Mouse (Mus musculus) adrenal gland, adult 2 months (tissue): ENCODE measurements at regions not wholly inside any gene's neighbourhood (a gene's known extent, or its start where the extent isn't known, plus 50 kb on each side); places are given as distances from the start of the nearest gene placed in this dataset.
A peak's percentile ranks its signal among the peaks of the same experiment; 100 is the strongest.

ENCODE experiments used
- DNase-seq: peaks from one replicate; pipeline ENCODE4 v3.0.0; 2021

DNA sequence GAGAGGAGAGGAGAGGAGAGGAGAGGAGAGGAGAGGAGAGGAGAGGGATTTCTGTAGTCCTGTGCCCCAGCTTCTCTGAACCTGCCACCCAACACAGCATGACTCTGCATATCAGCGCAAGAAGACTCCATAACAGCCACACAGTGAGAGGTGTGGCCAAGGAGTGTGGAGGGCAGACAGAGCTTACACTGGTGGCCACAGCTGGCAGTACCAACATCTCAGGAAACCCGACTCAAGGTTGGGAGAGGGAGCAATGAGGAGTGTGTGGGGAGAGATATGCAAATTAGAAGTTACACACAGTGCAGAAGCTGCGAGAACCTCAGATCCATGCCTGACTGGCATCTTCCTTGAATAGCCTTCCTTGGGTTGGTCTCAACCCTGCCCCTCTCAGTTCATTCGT is 63.5 kb upstream of the Vps8 start:
- DNase-seq, result no peak

GRCm38 (mm10) chr16:21361406-21361805 is 61.5 kb upstream of the Vps8 start:
- DNase-seq, result peak; percentile 31

DNA sequence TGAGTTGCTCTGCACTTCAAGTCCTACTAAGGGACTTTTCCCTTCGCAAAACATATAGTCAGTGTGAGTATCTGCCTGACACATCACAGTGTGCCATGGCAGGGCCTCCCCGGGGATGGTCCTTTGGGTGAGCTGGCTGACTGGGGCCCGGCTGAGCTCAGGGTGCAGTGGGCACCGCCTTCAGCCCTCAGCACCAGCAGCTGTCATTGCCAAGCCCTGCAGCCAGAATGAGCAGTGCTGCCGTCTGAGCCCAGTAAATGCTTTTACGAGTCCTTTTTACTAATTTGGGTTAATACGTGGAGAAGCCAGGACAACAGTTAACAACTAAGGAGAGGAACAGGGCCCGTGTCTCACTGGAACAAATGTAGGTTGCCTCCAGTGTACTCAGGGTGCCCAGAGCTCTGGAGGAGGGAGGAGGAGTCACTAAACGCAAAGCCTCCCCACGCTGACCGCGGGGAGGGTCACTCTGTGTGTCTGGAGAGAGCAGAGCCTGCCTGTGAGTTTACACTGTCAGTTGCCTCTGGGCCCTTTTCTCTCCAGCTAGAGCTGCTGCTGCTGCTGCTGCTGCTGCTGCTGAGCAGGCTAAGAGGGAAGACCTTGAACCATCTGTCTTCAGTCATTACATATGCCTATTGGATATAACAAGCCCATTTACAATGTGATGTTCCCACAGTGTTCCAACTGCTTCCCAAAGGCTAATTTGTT is 60.1 kb upstream of the Vps8 start:
- DNase-seq, result no peak

DNA sequence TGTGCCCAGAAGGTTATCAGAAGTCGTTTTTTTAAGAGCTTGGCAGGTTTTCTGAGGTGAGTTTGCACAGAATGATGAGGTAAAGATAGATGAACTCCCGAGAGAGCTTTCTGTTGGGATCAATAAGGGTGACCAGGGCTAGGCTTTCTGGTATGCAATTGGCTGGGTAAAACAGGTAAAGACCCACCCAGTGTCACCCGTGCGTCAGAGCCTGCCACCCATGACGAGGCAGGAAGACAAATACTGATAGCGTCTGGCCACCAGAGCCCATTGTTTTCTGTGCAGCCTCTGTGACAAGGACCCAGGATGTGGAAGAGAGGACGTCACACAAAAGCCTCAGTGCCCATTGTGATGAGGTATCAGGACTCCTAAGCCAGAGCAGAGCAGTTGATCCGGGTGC is 58.0 kb upstream of the Vps8 start:
- DNase-seq, result no peak

DNA sequence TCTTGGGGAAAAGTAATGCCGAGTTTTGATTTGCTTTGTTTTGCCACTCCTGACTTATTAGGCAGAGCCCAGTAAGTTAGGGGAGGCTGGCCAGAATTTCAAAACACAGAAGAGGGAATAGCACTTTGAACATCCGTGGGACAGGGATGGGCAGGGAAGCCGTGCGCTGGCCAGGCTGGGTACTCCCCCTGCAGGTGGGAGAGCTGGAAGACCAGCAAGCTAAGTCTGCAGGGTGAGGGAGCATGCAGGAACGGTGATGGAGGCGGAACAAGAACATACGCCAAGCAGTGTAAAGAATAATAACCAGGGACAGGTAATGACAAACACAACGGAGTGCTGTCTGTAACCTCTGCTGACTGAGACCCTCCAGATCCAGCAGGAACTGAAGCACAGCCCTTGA is 55.5 kb upstream of the Vps8 start:
- no peak for DNase-seq

DNA sequence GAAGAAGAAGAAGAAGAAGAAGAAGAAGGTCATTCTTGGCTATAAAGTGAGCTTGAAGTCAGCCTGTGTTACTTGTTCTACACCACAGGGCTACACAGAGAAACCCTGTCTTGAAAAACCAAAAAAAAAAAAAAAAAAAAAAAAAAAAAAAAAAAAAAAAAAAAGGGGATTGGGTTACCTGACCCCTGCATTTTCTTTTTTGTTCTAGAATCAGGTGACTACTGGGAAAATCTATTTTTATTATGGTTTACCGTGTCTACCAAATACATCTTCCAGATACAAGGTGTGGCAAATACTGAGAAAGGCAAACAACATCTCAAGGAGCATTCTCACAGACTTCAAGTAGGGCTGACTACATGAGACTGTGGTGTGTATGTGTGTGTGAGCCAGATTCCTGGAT is 54.1 kb upstream of the Vps8 start:
- no peak for DNase-seq

GRCm38 (mm10) chr16:21369569-21370512 is 53.1 kb upstream of the Vps8 start:
- DNase-seq, result no peak
